ENCODE assay signal across 33 mouse cellular contexts in the genomic region with DNA sequence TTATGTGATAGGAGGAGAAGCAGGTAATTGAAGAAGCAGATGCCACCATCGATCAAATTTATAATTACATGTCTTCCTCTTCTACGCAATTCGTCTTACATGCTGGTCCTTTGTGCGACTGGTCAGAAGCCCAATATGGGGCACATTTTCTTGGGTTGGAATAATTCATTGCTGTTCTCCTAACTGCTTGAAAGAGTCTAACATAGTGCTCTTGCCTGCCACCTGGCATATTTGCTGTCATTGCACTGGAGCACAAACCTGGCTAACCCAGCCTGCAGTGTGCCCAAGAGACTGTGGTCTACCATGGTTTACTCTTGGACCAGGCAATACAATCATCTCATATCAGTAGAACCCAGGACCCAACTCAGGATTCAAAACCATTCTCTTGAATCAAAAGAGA. TPM values are rescaled to one million over a fixed set of nuclear protein-coding genes. Genes with fewer than 3 reads are reported as not detected.
DNase-seq lines count a peak whose midpoint lies in the region; ATAC-seq and TF ChIP-seq lines count a peak whose summit lies in the region.
"Had no signal": no experiment of that assay in that cellular context is flagged by ENCODE, and none has a peak within 500 bp of the region (broad histone marks: within the 10 kb centered on the region; RNA-seq: fewer than 3 reads in every experiment).

No protein-coding gene starts in this region.

- no peak overlapping the region for H3K9ac ChIP-seq in hindbrain, postnatal 0 days (replicated peaks; ENCODE audit: low read length)
- H3K9ac ChIP-seq in hindbrain, embryonic 16.5 days (ENCODE audit: low read depth, low read length): no peak overlapping the region
- H3K9ac ChIP-seq: embryonic facial prominence, embryonic 12.5 days; hindbrain, embryonic 12.5 days; limb, embryonic 15.5 days had no signal

- H3K9me3 ChIP-seq in hindbrain, postnatal 0 days (ENCODE audit: low read length): no peaks in the 10 kb centered on the region
- no peaks in the 10 kb centered on the region for H3K9me3 ChIP-seq in hindbrain, embryonic 16.5 days (ENCODE audit: control insufficient read depth, low read length)
- H3K9me3 ChIP-seq: embryonic facial prominence, embryonic 12.5 days; forebrain, embryonic 10.5 days; hindbrain, embryonic 12.5 days; limb, embryonic 10.5 days; limb, embryonic 15.5 days had no signal

- H3K4me3 ChIP-seq in hindbrain, postnatal 0 days (ENCODE audit: low read length): no peak overlapping the region
- no peak overlapping the region for H3K4me3 ChIP-seq in hindbrain, embryonic 16.5 days (ENCODE audit: low read length)
- no peak overlapping the region for H3K4me3 ChIP-seq in left cerebral cortex, adult 2 months
- H3K4me3 ChIP-seq in cortical plate, adult 2 months (ENCODE audit: insufficient read depth, low read length): no peak overlapping the region
- H3K4me3 ChIP-seq in cerebellum, adult 2 months (replicated peaks; ENCODE audit: insufficient read depth, low read depth, low read length): no peak overlapping the region
- H3K4me3 ChIP-seq: embryonic facial prominence, embryonic 12.5 days; forebrain, embryonic 10.5 days; hindbrain, embryonic 12.5 days; limb, embryonic 10.5 days; limb, embryonic 15.5 days had no signal

- H3K27ac ChIP-seq in hindbrain, postnatal 0 days: no peak overlapping the region
- no peak overlapping the region for H3K27ac ChIP-seq in hindbrain, embryonic 16.5 days (ENCODE audit: low read depth, low read length)
- no peak overlapping the region for H3K27ac ChIP-seq in left cerebral cortex, adult 2 months
- H3K27ac ChIP-seq in cortical plate, adult 2 months (ENCODE audit: insufficient read depth, low read length): no peak overlapping the region
- no peak overlapping the region for H3K27ac ChIP-seq in cerebellum, adult 2 months (ENCODE audit: insufficient read depth, low read length)
- H3K27ac ChIP-seq: embryonic facial prominence, embryonic 12.5 days; forebrain, embryonic 10.5 days; hindbrain, embryonic 12.5 days; limb, embryonic 10.5 days; limb, embryonic 15.5 days; macrophage had no signal

- H3K27me3 ChIP-seq in hindbrain, postnatal 0 days (ENCODE audit: insufficient read depth, low read length): no peaks in the 10 kb centered on the region
- H3K27me3 ChIP-seq in hindbrain, embryonic 16.5 days (replicated peaks; ENCODE audit: control insufficient read depth, insufficient read depth, low read length): no peaks in the 10 kb centered on the region
- no peaks in the 10 kb centered on the region for H3K27me3 ChIP-seq in cerebellum, adult 2 months (ENCODE audit: control insufficient read depth, insufficient read depth, low read length)
- H3K27me3 ChIP-seq: embryonic facial prominence, embryonic 12.5 days; hindbrain, embryonic 12.5 days had no signal

- no peak for ATAC-seq in hindbrain, postnatal 0 days
- no peak for ATAC-seq in hindbrain, embryonic 16.5 days
- ATAC-seq: activated CD4-positive, CD25-positive, alpha-beta regulatory T cell, adult 4 months; forebrain, embryonic 16.5 days had no signal

- intact Hi-C loops in left cerebral cortex, adult 2 months (cut with DNase I): loop anchor here (10.0 kb wide), 1 partner anchor 184 kb away; no protein-coding TSS in a partner anchor

- H3K4me2 ChIP-seq in hindbrain, postnatal 0 days (ENCODE audit: low read depth, low read length): no peak overlapping the region
- H3K4me2 ChIP-seq in hindbrain, embryonic 16.5 days (ENCODE audit: low read length): no peak overlapping the region
- H3K4me2 ChIP-seq: embryonic facial prominence, embryonic 12.5 days; heart, embryonic 11.5 days; hindbrain, embryonic 12.5 days; limb, embryonic 15.5 days had no signal

- H3K36me3 ChIP-seq in hindbrain, postnatal 0 days (ENCODE audit: insufficient read depth, low read length): no peaks in the 10 kb centered on the region
- no peaks in the 10 kb centered on the region for H3K36me3 ChIP-seq in hindbrain, embryonic 16.5 days (ENCODE audit: control insufficient read depth, insufficient read depth, low read length)
- H3K36me3 ChIP-seq: embryonic facial prominence, embryonic 12.5 days; forebrain, embryonic 10.5 days; hindbrain, embryonic 12.5 days; limb, embryonic 10.5 days; limb, embryonic 15.5 days had no signal

- no peak for DNase-seq in hindbrain, postnatal 0 days (ENCODE audit: low spot score)
- DNase-seq in left cerebral cortex, adult 2 months (ENCODE audit: extremely low spot score in 1 of 2, low spot score in 2 of 2): no peak
- no peak for DNase-seq in left cerebral cortex, adult 11 months (ENCODE audit: low spot score)
- DNase-seq in 3T3-L1 (ENCODE audit: low read depth, low spot score): peak; percentile 68
- DNase-seq in cerebellum, adult 2 months: no peak
- DNase-seq: adrenal gland, adult 2 months; adrenal gland, postnatal 36 days; B cell, adult 2 months; cerebellum, adult 9-10 months; cerebellum, postnatal 36 days; embryo, embryonic 11 days; gastrocnemius, postnatal 14 days; heart, postnatal 36 days; kidney, postnatal 25 days; midbrain, embryonic 14.5 days; right cerebral cortex, adult 18-20 months; spleen, adult 18-20 months; thymus, adult 2 months; thymus, postnatal 36 days had no signal

- no peaks in the 10 kb centered on the region for H3K4me1 ChIP-seq in hindbrain, postnatal 0 days (ENCODE audit: insufficient read depth, low read length)
- H3K4me1 ChIP-seq in hindbrain, embryonic 16.5 days (ENCODE audit: control insufficient read depth, insufficient read depth, low read depth, low read length): no peaks in the 10 kb centered on the region
- no peaks in the 10 kb centered on the region for H3K4me1 ChIP-seq in cortical plate, adult 2 months (ENCODE audit: control insufficient read depth, insufficient read depth, low read length)
- H3K4me1 ChIP-seq in cerebellum, adult 2 months (ENCODE audit: control insufficient read depth, insufficient read depth, low read length): no peaks in the 10 kb centered on the region
- H3K4me1 ChIP-seq: embryonic facial prominence, embryonic 12.5 days had no signal

- 92% methylated on average over 4 of the region's 4 CpGs for whole genome bisulfite sequencing in hindbrain, postnatal 0 days
- WGBS in hindbrain, embryonic 16.5 days: 94% methylated on average over 4 of the region's 4 CpGs
- 94% methylated on average over 4 of the region's 4 CpGs for WGBS in cerebellum, adult 2 months

- no peak for TF ChIP-seq POLR2A in cortical plate, adult 2 months (IDR thresholded peaks at IDR 0.05; ENCODE audit: extremely low read depth, insufficient read depth, low read length)
- no peak for TF ChIP-seq POLR2A in cerebellum, adult 2 months (IDR thresholded peaks at IDR 0.05; ENCODE audit: borderline replicate concordance, insufficient read depth, low read length)

- TF ChIP-seq CTCF in hindbrain, postnatal 0 days (IDR thresholded peaks at IDR 0.05; ENCODE audit: low read depth): 0 out of 2 replicates have a peak, but pooled peaks have one; percentile 18
- peak; percentile 16 for TF ChIP-seq CTCF in left cerebral cortex, adult 2 months (IDR thresholded peaks at IDR 0.05)
- peak; percentile 22; the same call in 1 of the 2 replicates for TF ChIP-seq CTCF in cortical plate, adult 2 months (IDR thresholded peaks at IDR 0.05; ENCODE audit: extremely low read depth, insufficient read depth, low read length)
- no peak for TF ChIP-seq CTCF in cerebellum, adult 2 months (IDR thresholded peaks at IDR 0.05; ENCODE audit: borderline replicate concordance, insufficient read depth, low read depth, low read length)

RNA-seq across cellular contexts. Expression of gene Grem2, which starts 2.7 kb away (rescaled TPM):
- total RNA-seq in hindbrain, postnatal 0 days (2014; rRNA removed): 19.7 and 19.8 TPM in 2 replicates
- polyA plus RNA-seq in hindbrain, postnatal 0 days (2015; fragmentation: Nextera tagmentation; extraction: Ambion mirVana): 3.2 and 3.7 TPM in 2 replicates
- 2.6 and 3.4 TPM in 2 replicates for polyA plus RNA-seq in hindbrain, embryonic 16.5 days (2015; fragmentation: Nextera tagmentation; extraction: Ambion mirVana)
- 10 to 100 TPM; 23.1 to 23.6 TPM for total RNA-seq in left cerebral cortex, adult 2 months (2021)
- polyA plus RNA-seq in cortical plate, adult 2 months (2012; rRNA removed): 10.5 and 11.9 TPM in 2 replicates
- 6.4 and 8.1 TPM in 2 replicates for polyA plus RNA-seq in cerebellum, adult 2 months (2012; rRNA removed)
- total RNA-seq: granulocyte monocyte progenitor cell, adult 5-6 weeks; megakaryocyte-erythroid progenitor cell, adult 5-6 weeks; neutrophil, adult 5-6 weeks had no signal
- polyA plus RNA-seq: activated CD4-positive, CD25-positive, alpha-beta regulatory T cell, adult 4 months; macrophage had no signal
